Mouse (Mus musculus) heart, embryonic 15.5 days (tissue): ENCODE results near the gene Kcnh4. TPM values are rescaled to one million over a fixed set of nuclear protein-coding genes. Genes with fewer than 3 reads are reported as not detected.
"Not testable (repeated sequence)": the region's sequence is repeated elsewhere in the genome, so short reads cannot be mapped to it uniquely, and the experiment has no call there.

Experiments
- ATAC-seq: fragments of 200-750 bp; cut with Nextera tagmentation; replicated peaks from 2 replicates; pipeline ENCODE4 v1.8.0; 2017; ENCODE audit warnings: low read depth, moderate TSS enrichment; ENCODE audit not compliant: insufficient number of reproducible peaks, insufficient read depth, low FRiP score
- H3K27ac ChIP-seq: fragments of 300-500 bp; sonication (generic); 2 replicates; pipeline ENCODE4 v1.5.1; 2015; ENCODE audit warnings: mild to moderate bottlenecking, inconsistent platforms
- H3K27me3 ChIP-seq: fragments of 300-500 bp; sonication (generic); 2 replicates; pipeline ENCODE4 v1.6.1; 2015; ENCODE audit warnings: inconsistent platforms
- H3K36me3 ChIP-seq: fragments of 300-500 bp; sonication (generic); 2 replicates; pipeline ENCODE4 v1.6.1; 2015; ENCODE audit warnings: mild to moderate bottlenecking, inconsistent platforms
- H3K4me1 ChIP-seq: fragments of 300-500 bp; sonication (generic); replicated peaks from 2 replicates; pipeline ENCODE4 v1.6.1; 2015; ENCODE audit warnings: inconsistent platforms
- H3K4me2 ChIP-seq: fragments of 300-500 bp; sonication (generic); 2 replicates; pipeline ENCODE4 v1.6.1; 2015; ENCODE audit warnings: inconsistent platforms, mild to moderate bottlenecking, moderate library complexity
- H3K4me3 ChIP-seq: fragments of 300-500 bp; sonication (generic); 2 replicates; pipeline ENCODE4 v1.5.1; 2015; ENCODE audit warnings: mild to moderate bottlenecking, inconsistent platforms
- H3K9ac ChIP-seq: fragments of 300-500 bp; sonication (generic); 2 replicates; pipeline ENCODE4 v1.6.1; 2015; ENCODE audit warnings: mild to moderate bottlenecking, inconsistent platforms
- H3K9me3 ChIP-seq: fragments of 300-500 bp; sonication (generic); replicated peaks from 2 replicates; pipeline ENCODE4 v1.6.1; 2016; ENCODE audit warnings: inconsistent platforms
- WGBS: fragments of 180-500 bp; shearing (Covaris S2); methylation state at CpG from one replicate; pipeline ENCODE4 v1.1.7; 2015; ENCODE audit warnings: mixed read lengths; 5-methylcytosine and 5-hydroxymethylcytosine counted together
- polyA plus RNA-seq: library from polyadenylated mRNA; unstranded; fragments of >200 nt; fragmentation: Nextera tagmentation; extraction: Ambion mirVana; gene quantifications from 2 replicates; pipeline ENCODE4 v1.2.1, GENCODE M21; 2015

Kcnh4 gene
- 0.10 TPM in 1 of 2 replicates, not detected in the other for polyA plus RNA-seq

DNA sequence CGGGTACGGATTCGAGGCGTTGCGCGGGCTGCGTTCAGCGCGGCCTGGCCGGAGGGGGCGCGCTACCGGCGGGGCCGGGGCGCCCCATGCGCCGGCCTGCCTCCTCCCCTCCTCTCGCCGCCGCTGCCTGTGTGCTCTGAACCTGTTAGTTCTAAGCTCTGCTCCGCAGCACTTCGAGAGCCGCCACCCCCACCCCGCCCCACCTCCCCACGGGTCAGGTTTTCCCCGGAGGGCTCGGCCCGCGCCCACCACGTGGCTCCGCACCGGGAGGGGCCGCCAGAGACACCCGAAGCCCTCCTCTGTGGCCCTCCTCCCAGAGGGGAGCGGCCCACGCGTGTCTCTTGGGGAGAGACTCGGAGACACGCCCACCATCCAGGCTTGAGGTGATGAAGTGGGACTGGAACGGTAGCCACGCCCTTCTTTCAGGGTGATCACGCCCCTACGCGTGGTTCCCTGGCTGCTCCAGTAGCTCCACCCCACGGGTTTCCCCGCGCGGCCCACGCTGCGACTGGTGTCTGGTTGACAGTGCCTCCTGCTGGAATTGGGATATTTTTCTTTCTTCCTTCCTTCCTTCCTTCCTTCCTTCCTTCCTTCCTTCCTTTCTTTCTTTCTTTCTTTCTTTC lies at the start of gene Kcnh4:
TSS of gene Kcnh4 (minus strand) at position 332 of the 623 bp plus-strand sequence.
- Histone ChIP-seq H3K9ac (no peak within 1 kb of the TSS), H3K36me3 (no peaks in the 10 kb centered on the region), H3K9me3 (no peaks in the 10 kb centered on the region), H3K27me3 (peaks cover 56% of the 10 kb centered on the region), H3K4me2 (peak within 1 kb of the TSS; percentile 54), H3K4me3 (peak within 1 kb of the TSS; percentile 30), H3K27ac (no peak within 1 kb of the TSS), H3K4me1 (peaks cover 14% of the 10 kb centered on the region)
- under 1% methylated on average over 51 of the region's 51 CpGs for WGBS
- ATAC-seq: no peak; the same call in 1 of the 2 replicates

DNA sequence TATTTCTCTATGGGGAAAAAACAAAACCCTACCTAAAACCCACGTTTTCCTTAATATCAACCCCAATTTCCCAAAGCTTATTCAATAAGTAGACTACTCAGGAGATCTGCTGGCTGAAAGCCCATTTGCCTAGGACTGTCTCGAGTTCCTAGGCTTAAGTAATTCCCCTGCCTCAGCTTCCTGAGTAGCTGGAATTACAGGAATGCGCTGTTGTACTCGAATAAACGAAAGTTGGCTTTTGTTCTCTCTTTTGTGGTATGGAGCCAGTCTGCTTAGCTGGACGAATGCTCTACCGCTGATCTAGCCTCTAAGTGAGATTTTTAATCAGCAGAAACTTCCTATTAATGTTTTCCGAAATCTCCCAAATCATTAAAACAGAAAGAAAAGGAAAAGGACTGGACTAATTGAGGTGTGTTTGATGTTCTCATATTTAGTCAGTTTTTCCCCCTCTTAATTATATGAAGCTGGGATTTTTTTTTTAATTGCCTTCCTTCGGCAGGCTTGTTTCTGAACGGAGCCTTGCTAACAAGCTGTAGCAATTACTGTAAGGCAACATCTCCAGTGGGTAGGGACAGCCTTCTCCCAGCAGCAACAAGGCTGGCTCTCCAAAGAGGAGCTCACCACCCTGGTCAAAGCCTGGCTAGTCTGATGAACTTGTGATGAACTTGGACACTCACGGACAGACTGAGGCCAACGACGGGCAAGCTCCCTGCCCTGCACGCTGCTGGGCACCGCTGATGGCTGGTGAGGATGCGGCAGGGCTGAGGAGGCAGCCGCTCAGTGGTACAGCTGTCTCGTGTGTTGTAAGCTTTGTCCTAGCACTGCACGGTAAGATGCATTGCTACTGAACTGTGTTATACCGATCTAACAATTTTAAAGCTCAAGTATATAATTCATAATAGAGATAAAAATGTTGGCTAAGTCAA lies 46.9 kb upstream of the Kcnh4 start:
- peaks cover 34% of the 10 kb centered on the region for H3K4me1 ChIP-seq
- H3K27me3 ChIP-seq: no peaks in the 10 kb centered on the region
- no peak overlapping the region for H3K9ac ChIP-seq
- WGBS: 65% methylated on average over 20 of the region's 20 CpGs
- no peak overlapping the region for H3K4me3 ChIP-seq
- ATAC-seq: no peak
- no peaks in the 10 kb centered on the region for H3K9me3 ChIP-seq
- H3K36me3 ChIP-seq: peaks cover 33% of the 10 kb centered on the region
- H3K27ac ChIP-seq: peak overlapping the region; percentile 50; the same call in 1 of the 2 replicates
- H3K4me2 ChIP-seq: no peak overlapping the region

DNA sequence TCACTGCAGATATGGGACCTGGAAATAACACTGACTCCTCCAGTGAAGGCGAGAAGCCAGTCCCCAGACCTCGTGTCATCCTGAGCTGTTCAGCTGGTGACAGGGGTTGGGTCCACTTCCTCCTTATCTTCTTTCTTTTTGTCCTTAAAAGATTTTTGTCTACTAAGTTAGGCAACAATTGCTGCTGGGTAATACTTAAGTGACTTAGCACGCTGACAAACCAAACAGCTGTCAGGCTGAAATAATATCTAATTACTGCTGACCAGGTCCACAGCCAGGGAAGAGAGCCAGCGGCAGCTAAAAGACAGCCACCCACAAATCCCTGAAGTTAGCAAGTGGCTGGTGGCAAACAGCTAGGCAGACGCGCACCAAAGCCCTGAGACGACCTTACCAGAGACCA lies 45.8 kb upstream of the Kcnh4 start:
- Histone ChIP-seq H3K4me3 (no peak overlapping the region), H3K36me3 (peaks cover 44% of the 10 kb centered on the region), H3K27ac (peak overlapping the region; percentile 50), H3K9me3 (no peaks in the 10 kb centered on the region), H3K4me2 (no peak overlapping the region), H3K27me3 (no peaks in the 10 kb centered on the region), H3K4me1 (peaks cover 28% of the 10 kb centered on the region), H3K9ac (no peak overlapping the region)
- 0 out of 2 replicates have a peak, but pooled peaks have one; percentile 20 for ATAC-seq
- WGBS: 42% methylated on average over 7 of the region's 7 CpGs

DNA sequence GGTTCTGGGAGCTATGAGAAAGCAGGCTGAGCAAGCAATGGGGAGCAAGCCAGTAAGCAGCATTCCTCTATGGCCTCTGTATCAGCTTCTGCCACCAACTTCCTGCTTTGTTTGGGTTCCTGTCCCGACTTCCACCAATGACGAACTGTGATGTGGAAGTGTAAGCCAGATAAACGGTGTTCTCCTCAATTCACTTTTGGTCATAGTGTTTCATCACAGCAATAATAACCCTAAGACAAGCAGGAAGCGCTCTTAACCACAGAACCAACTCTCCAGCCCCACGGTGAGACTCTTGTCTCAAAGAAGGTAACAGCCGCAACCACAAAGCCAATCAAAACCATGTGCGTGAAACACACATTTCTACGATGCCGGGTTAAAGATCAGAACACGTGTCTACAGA lies 44.7 kb upstream of the Kcnh4 start:
- H3K36me3 ChIP-seq: peaks cover 44% of the 10 kb centered on the region
- H3K27ac ChIP-seq: no peak overlapping the region
- H3K9me3 ChIP-seq: no peaks in the 10 kb centered on the region
- ATAC-seq: no peak
- H3K4me2 ChIP-seq: no peak overlapping the region
- H3K4me3 ChIP-seq: no peak overlapping the region
- H3K4me1 ChIP-seq: peaks cover 22% of the 10 kb centered on the region
- no peak overlapping the region for H3K9ac ChIP-seq
- H3K27me3 ChIP-seq: no peaks in the 10 kb centered on the region
- WGBS: 93% methylated on average over 10 of the region's 10 CpGs

DNA sequence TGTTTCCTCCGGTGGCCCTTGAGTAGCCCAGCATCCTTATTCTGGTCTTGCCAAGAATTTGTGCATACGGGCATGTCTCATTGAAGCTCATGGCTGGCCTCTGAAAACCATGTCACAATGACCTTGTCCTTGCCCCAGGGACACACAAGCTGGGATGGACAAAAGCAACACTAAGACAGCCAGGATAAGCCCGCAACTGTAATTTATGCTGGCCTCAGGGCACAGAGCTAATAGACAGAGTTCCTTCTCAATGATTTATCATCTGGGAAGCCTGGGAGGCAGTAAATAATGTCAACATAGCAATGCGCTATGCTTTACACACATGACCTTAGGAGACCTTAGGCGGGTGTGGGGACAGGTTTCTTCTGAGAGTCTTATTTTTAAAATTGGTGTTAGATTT lies 39.7 kb upstream of the Kcnh4 start:
- H3K4me2 ChIP-seq: no peak overlapping the region
- no peaks in the 10 kb centered on the region for H3K27me3 ChIP-seq
- 82% methylated on average over 5 of the region's 5 CpGs for WGBS
- H3K4me3 ChIP-seq: no peak overlapping the region
- H3K27ac ChIP-seq: no peak overlapping the region
- no peak for ATAC-seq
- H3K4me1 ChIP-seq: no peaks in the 10 kb centered on the region
- peaks cover 58% of the 10 kb centered on the region for H3K36me3 ChIP-seq
- H3K9ac ChIP-seq: no peak overlapping the region
- no peaks in the 10 kb centered on the region for H3K9me3 ChIP-seq

DNA sequence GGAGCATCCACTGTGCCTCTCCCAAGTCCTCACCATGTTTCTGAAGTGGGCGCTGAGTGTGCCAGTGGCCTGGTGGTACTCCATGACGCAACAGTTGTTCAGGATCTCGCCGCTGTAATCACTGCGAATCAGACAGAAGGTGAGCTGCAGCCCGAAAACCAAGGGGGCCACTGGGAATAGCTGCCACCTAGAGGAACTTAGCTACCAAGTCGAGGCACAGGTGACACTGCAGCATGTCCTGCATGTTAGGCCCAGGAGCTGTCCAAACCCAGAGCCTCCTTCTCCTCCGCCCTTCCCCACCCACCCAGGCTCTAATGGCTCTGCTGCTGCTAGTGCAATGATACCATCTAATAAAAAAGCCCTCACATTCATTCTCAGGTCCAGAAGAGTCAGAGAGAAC lies 36.8 kb upstream of the Kcnh4 start:
- no peak for ATAC-seq
- no peak overlapping the region for H3K4me2 ChIP-seq
- 72% methylated on average over 8 of the region's 8 CpGs for WGBS
- no peak overlapping the region for H3K9ac ChIP-seq
- no peak overlapping the region for H3K27ac ChIP-seq
- H3K27me3 ChIP-seq: no peaks in the 10 kb centered on the region
- no peaks in the 10 kb centered on the region for H3K9me3 ChIP-seq
- H3K4me1 ChIP-seq: peaks cover 3% of the 10 kb centered on the region; the same call in 1 of the 2 replicates
- no peak overlapping the region for H3K4me3 ChIP-seq
- H3K36me3 ChIP-seq: peaks cover 39% of the 10 kb centered on the region

DNA sequence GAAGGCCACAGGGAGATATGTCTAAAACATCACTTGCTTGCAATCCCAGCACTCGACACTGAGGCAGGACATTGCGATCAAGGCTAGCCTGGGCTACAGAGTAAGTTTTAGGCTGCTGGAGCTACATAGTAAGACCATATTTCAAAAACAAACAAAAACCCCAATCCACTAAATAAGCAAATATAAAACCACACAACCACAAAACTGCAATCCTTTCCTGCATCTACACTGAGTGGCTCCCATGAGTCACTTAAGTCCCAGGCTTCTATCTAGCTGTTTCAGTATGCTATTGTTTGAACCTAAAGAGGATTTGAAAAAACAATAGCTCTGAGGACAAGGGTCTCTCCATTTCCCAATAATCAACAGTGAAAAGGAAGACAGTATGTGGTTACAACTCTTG lies 35.6 kb upstream of the Kcnh4 start:
- Histone ChIP-seq H3K4me3 (no peak overlapping the region), H3K36me3 (peaks cover 28% of the 10 kb centered on the region), H3K4me2 (no peak overlapping the region), H3K9me3 (no peaks in the 10 kb centered on the region), H3K9ac (no peak overlapping the region), H3K27ac (no peak overlapping the region), H3K27me3 (no peaks in the 10 kb centered on the region), H3K4me1 (peaks cover 10% of the 10 kb centered on the region)
- WGBS: 91% methylated on average over 2 of the region's 2 CpGs
- ATAC-seq: no peak

DNA sequence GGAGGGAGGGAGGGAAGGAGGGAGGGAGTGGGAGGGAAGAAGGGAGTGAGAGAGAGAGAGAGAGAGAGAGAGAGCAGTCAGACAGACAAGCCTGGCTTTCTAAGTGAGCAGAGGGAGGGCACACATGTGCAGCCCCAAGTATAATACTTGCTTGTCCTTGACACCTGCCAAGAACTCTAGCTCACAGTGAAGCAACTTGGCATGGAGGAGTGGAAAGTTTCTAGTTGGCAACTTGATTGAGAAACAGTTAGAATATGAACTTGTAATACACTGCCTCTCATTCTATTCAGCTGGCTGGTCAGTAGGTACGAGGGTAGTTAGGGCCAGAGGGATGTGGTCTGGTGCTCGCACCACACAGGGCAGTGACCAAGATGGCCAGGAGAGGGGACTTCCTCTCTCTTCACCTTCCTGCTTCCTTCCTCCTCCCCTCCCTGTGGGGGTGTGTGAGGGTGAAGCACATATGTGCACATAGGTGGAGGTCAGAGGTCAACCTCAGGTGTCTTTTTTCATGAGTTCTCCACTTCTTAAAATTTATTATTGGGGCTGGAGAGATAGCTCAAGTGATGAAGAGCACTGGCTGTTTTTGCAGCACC lies 31.8 kb upstream of the Kcnh4 start:
- no peak overlapping the region for H3K4me3 ChIP-seq
- ATAC-seq: no peak
- H3K4me1 ChIP-seq: peaks cover 11% of the 10 kb centered on the region
- no peak overlapping the region for H3K4me2 ChIP-seq
- H3K9me3 ChIP-seq: no peaks in the 10 kb centered on the region
- no peak overlapping the region for H3K9ac ChIP-seq
- no peaks in the 10 kb centered on the region for H3K27me3 ChIP-seq
- WGBS: 78% methylated on average over 2 of the region's 2 CpGs
- peaks cover 43% of the 10 kb centered on the region for H3K36me3 ChIP-seq
- 0 out of 2 replicates have a peak overlapping the region, but pooled peaks have one; percentile 32 for H3K27ac ChIP-seq

DNA sequence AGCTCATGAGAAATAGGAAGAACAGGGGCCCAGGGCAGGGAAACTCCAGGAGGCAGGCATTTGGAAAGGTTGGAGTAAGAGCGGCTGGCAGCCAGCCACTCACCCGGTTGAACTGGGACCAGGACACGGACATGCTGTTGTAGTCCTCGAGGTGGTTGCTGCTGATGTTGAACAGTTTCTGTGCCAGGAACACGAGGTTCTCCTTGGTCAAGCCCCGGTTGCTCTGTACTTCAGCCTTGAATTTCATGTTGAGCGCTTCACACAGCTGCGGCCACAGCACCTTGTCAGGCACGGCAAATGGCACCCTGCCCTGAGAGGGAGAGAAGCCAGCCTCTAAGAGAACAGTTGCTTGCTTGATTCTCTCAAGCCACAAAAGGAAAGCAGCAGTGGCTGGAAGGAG lies 30.9 kb upstream of the Kcnh4 start:
- peaks cover 43% of the 10 kb centered on the region for H3K36me3 ChIP-seq
- H3K4me1 ChIP-seq: peaks cover 11% of the 10 kb centered on the region
- ATAC-seq, H3K9me3 ChIP-seq, H3K9ac ChIP-seq, H3K27me3 ChIP-seq, H3K4me3 ChIP-seq, H3K4me2 ChIP-seq: not testable (repeated sequence)
- peak overlapping the region; percentile 56 for H3K27ac ChIP-seq
- WGBS: 71% methylated on average over 9 of the region's 9 CpGs

DNA sequence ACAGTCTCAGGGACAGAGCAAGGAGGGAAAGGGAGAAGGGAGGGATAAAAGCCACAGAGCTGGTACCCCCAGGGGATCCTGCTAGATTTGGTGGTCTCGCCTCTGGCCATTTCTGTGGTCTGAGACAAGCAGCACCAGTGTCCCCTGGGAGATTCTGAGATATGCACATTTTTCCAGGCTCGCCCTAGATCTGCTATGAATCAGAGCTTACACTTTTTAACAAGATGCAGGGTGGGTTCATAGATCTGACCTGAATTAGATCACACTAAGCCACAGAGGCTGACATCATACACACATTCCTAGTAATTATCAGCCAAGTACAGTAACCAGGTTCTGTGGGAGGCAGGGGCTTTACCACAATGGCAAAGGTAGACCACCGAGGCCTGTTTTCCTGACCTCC lies 30.0 kb upstream of the Kcnh4 start:
- ATAC-seq: no peak
- Histone ChIP-seq H3K36me3 (peaks cover 45% of the 10 kb centered on the region), H3K9me3 (no peaks in the 10 kb centered on the region), H3K4me1 (peaks cover 11% of the 10 kb centered on the region), H3K27me3 (no peaks in the 10 kb centered on the region), H3K4me2 (no peak overlapping the region), H3K4me3 (no peak overlapping the region), H3K9ac (no peak overlapping the region), H3K27ac (no peak overlapping the region)
- WGBS: 92% methylated on average over 3 of the region's 3 CpGs

DNA sequence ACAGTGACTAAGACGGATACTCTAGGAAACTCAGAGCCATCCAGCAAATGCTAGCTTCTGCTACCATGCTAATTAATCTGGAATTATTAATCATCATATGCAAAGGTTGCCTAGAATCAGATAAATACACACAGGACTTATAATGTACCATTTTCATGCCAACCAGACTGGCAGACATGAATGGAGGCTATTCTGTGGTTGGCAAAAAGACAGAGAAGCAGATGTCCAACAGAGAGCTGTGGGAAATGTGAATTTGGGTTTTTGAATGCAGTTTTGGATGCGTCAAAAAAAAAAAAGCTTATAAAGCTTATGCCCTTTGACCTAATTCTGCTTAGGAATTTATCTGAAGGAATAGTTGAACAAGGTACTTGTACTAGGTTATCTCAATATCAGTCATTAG lies 26.0 kb upstream of the Kcnh4 start:
- H3K27ac ChIP-seq: no peak overlapping the region
- no peak overlapping the region for H3K4me3 ChIP-seq
- peaks cover 68% of the 10 kb centered on the region for H3K36me3 ChIP-seq
- 95% methylated on average over 2 of the region's 2 CpGs for WGBS
- no peak overlapping the region for H3K4me2 ChIP-seq
- peaks cover 6% of the 10 kb centered on the region for H3K4me1 ChIP-seq
- H3K9ac ChIP-seq: no peak overlapping the region
- H3K9me3 ChIP-seq: no peaks in the 10 kb centered on the region
- H3K27me3 ChIP-seq: no peaks in the 10 kb centered on the region
- ATAC-seq: no peak
